Mouse (Mus musculus): ENCODE measurements around the gene Npc1l1. TPM values are rescaled to one million over a fixed set of nuclear protein-coding genes. Genes with fewer than 3 reads are reported as not detected.

Gene Npc1l1
- polyA plus RNA-seq, 1 experiment from 2014 or later = not detected

DNA sequence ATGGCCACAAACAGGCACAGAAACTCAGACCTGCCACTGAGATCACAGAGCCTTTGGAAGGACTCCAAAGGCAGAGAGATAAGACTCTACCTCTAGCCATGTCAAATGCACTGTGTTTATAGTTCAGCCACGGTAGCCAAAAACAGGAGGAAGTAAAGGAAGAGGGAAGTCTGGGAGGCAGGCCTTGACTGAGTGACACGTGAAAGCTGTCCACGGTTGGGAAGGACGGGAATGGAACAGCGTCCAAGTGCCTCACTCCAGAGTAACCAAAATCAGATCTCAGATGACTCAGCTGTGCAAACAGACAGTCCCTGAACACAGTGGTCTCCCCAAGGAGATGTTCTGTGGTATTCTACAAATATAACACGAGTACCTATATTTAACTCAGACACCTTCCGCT, 55.2 kb downstream of the Npc1l1 start:
- DNase-seq (ENCODE audit: low spot score) = no peak
- Histone ChIP-seq H3K4me1 (peaks cover 19% of the 10 kb centered on the region), H3K27ac (replicated peaks) (no peak overlapping the region), H3K4me3 (no peak overlapping the region), H3K9me3 (no peaks in the 10 kb centered on the region), H3K27me3 (replicated peaks; ENCODE audit: low read depth, poor library complexity, severe bottlenecking) (no peaks in the 10 kb centered on the region), H3K36me3 (replicated peaks) (0 out of 2 replicates have a peak, but pooled peaks cover 3% of the 10 kb centered on the region)
- WGBS = 85% methylated on average over 7 of the region's 7 CpGs

DNA sequence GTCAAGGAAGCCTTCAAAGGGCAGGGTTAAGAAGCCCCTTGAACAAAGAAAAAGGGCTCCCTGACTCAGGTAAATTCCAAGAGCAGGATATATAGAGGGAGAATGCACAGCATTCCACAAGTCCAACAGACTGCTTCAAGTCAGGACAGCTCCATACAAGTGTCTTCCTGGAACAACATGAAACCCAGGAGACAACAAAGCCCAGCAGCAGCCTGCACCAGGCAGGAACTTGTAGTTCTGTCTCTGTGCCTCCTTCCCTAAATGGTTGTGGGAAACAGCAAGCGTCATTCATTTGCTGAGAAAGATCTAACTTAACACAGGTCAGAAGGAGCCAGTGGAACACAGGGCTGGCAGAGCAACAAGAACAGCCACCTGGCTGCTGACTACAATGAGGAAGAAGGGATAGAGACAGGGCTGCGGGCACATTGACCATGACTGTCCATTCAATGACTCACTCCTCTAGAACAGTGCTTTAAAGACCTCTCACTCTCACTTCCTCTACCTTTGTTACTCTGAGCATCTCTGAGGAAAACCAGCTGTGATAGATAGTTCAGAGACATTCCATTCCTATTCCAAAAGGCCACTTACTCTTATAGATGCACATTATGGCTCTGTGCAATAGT, 60.8 kb downstream of the Npc1l1 start:
- no peak overlapping the region for H3K27ac ChIP-seq (replicated peaks)
- DNase-seq (ENCODE audit: low spot score) = no peak
- H3K9me3 ChIP-seq = no peaks in the 10 kb centered on the region
- WGBS = 91% methylated on average over 2 of the region's 2 CpGs
- H3K27me3 ChIP-seq (replicated peaks; ENCODE audit: low read depth, poor library complexity, severe bottlenecking) = no peaks in the 10 kb centered on the region
- H3K4me3 ChIP-seq = no peak overlapping the region
- H3K4me1 ChIP-seq = no peaks in the 10 kb centered on the region
- no peaks in the 10 kb centered on the region for H3K36me3 ChIP-seq (replicated peaks)

DNA sequence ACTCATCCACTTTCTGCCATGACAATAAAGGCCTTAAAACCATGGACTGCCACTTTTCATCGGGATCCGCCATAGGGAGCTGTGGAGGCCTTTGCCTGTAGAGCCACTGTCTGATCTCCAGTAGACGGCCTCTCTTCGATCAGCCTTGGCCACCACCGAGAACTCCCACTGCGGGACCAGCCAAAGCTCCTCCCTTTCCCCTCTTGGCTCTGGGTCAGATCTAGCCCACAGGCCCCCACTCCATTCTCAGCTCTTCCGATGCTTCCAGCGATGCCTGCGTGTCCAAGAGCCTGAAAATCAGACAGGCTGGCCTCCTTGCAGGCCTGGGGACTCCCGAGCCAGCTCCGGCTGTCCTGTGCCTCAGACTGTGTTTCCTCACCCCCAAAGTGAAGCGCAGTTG, 63.6 kb downstream of the Npc1l1 start:
- WGBS = 94% methylated on average over 12 of the region's 12 CpGs
- H3K9me3 ChIP-seq = no peaks in the 10 kb centered on the region
- 0 out of 2 replicates have a peak, but pooled peaks cover 4% of the 10 kb centered on the region for H3K36me3 ChIP-seq (replicated peaks)
- H3K4me1 ChIP-seq = no peaks in the 10 kb centered on the region
- H3K27me3 ChIP-seq (replicated peaks; ENCODE audit: low read depth, poor library complexity, severe bottlenecking) = no peaks in the 10 kb centered on the region
- H3K27ac ChIP-seq (replicated peaks) = no peak overlapping the region
- DNase-seq (ENCODE audit: low spot score) = no peak
- H3K4me3 ChIP-seq = no peak overlapping the region

DNA sequence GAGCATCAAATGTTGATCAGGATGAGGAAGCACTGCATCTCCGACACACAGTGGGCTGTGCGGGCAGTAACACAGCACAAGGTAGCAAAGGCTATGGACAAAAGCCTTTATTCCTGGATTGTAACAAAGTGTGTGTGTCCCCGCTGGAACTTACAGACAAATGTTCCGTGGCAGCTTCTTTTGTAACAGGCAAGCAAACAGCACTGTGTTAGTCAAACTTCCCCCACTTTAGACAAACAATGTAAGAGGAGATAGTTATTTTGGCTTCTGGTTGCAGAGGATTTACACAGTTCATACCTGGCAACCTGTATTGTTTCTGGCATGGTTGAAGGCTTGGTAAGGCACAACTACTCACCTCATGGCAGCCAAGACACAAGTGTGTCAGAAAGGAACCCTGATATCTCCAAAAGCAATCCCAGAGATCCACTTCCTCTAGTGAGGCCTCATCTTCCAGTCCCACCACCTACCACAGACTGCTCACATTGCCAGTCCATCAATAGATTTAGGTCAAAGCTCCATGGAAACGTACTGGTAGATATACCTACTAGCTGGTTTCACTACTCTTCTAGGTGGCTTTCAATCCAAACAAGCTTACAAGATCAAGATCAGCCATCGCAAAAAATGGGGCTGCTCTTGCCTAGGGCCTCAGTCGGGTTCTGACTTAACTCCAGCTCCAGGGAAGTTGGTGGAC, 64.4 kb downstream of the Npc1l1 start:
- H3K27me3 ChIP-seq (replicated peaks; ENCODE audit: low read depth, poor library complexity, severe bottlenecking) = no peaks in the 10 kb centered on the region
- no peak for DNase-seq (ENCODE audit: low spot score)
- H3K4me3 ChIP-seq = no peak overlapping the region
- H3K36me3 ChIP-seq (replicated peaks) = 0 out of 2 replicates have a peak, but pooled peaks cover 4% of the 10 kb centered on the region
- WGBS = 92% methylated on average over 7 of the region's 7 CpGs
- no peak overlapping the region for H3K27ac ChIP-seq (replicated peaks)
- no peaks in the 10 kb centered on the region for H3K9me3 ChIP-seq
- H3K4me1 ChIP-seq = no peaks in the 10 kb centered on the region

DNA sequence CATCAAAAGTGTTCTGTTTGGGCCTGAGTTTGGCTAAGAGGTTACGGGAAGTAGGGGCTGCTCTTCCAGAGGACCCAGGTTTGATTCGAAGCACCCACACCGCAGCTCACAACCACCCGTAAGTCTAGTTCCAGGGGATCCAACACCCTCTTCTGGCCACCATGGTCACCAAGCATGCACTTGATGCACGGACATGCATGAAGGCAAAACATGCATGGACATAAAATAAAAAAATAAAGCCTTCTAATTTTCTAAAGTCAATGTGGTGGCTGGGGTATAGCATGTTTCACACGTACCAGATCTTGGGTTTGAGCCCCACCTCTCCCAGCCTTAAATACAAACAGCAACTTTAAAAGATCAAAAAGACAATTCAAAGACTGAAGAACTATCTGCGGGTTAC, 65.2 kb downstream of the Npc1l1 start:
- Histone ChIP-seq H3K27ac (replicated peaks) (no peak overlapping the region), H3K4me1 (no peaks in the 10 kb centered on the region), H3K36me3 (replicated peaks) (0 out of 2 replicates have a peak, but pooled peaks cover 4% of the 10 kb centered on the region), H3K4me3 (no peak overlapping the region), H3K27me3 (replicated peaks; ENCODE audit: low read depth, poor library complexity, severe bottlenecking) (no peaks in the 10 kb centered on the region), H3K9me3 (no peaks in the 10 kb centered on the region)
- WGBS = 96% methylated on average over 7 of the region's 7 CpGs
- DNase-seq (ENCODE audit: low spot score) = no peak

DNA sequence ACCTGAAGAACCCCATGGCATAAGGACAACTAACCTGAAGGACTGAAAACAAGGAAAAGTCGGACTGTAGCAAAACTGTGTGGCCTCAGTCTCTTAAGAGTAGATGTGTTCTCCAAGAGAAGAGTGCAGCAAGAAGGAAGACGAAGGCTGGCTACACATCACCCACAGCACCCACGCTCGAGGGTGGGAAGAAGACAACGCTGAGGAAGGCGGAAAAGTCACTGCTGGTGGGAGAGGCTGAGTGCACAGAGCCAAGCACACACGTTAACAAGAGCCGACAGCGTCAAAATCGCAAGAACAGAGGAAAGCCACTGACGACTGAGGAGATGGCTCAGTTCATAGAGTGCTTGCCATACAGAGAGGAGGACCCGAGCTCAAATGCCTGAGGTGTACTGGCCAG, 66.2 kb downstream of the Npc1l1 start:
- H3K9me3 ChIP-seq = no peaks in the 10 kb centered on the region
- WGBS = 94% methylated on average over 12 of the region's 12 CpGs
- no peaks in the 10 kb centered on the region for H3K27me3 ChIP-seq (replicated peaks; ENCODE audit: low read depth, poor library complexity, severe bottlenecking)
- 0 out of 2 replicates have a peak, but pooled peaks cover 4% of the 10 kb centered on the region for H3K36me3 ChIP-seq (replicated peaks)
- DNase-seq (ENCODE audit: low spot score) = no peak
- H3K4me3 ChIP-seq = no peak overlapping the region
- H3K4me1 ChIP-seq = no peaks in the 10 kb centered on the region
- H3K27ac ChIP-seq (replicated peaks) = no peak overlapping the region

DNA sequence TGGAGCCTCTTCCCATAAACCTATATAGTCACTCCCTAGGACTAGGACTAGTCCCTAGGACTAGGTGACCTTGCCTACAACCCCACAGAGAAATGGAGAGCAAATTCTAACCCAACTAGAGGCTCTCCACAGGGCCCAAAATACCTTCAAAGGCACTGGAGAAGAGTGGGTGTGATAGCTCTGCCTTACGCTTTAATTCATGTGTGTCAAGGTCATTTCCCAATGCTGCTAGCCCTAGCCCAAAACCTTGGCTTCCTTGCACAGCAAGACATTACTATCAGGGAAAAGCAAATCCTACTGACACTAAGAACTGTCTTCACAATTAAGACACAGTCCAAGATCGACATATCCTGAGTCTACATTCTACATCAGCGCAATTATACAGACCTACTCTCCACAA, 66.9 kb downstream of the Npc1l1 start:
- no peak overlapping the region for H3K27ac ChIP-seq (replicated peaks)
- H3K4me3 ChIP-seq = no peak overlapping the region
- no peaks in the 10 kb centered on the region for H3K4me1 ChIP-seq
- 94% methylated on average over 3 of the region's 3 CpGs for WGBS
- no peaks in the 10 kb centered on the region for H3K27me3 ChIP-seq (replicated peaks; ENCODE audit: low read depth, poor library complexity, severe bottlenecking)
- H3K9me3 ChIP-seq = no peaks in the 10 kb centered on the region
- no peak for DNase-seq (ENCODE audit: low spot score)
- H3K36me3 ChIP-seq (replicated peaks) = 0 out of 2 replicates have a peak, but pooled peaks cover 4% of the 10 kb centered on the region

DNA sequence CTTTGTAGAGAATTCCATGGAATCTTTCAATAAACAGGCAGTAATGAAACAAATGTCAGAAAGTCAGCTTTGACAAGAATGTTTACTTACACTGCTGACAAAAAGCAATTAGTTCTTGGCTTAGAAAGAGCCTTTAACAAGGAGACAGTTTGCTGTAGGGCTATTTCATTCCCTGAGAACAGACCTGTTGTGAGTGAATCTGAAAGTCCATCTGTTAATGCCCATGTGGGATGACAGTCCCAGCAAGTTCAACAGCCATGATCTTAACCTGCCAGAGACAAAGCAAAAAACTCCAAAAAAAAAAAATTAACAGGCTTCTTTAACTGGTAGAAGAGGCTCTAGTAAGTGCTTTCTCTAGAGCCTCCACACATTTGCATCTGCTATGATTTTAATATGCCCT, 68.4 kb downstream of the Npc1l1 start:
- Histone ChIP-seq H3K36me3 (replicated peaks) (0 out of 2 replicates have a peak, but pooled peaks cover 4% of the 10 kb centered on the region), H3K4me3 (no peak overlapping the region), H3K9me3 (no peaks in the 10 kb centered on the region), H3K4me1 (no peaks in the 10 kb centered on the region), H3K27me3 (replicated peaks; ENCODE audit: low read depth, poor library complexity, severe bottlenecking) (no peaks in the 10 kb centered on the region), H3K27ac (replicated peaks) (no peak overlapping the region)
- no peak for DNase-seq (ENCODE audit: low spot score)

Other genes starting within 250 kb of the Npc1l1 start
- 0.75 and 1.6 TPM in 2 replicates for gene Camk2b, start 163.8 kb downstream of the Npc1l1 start, polyA plus RNA-seq (2016; fragmentation: Nextera tagmentation; extraction: Ambion mirVana)
- 0.20 and 0.57 TPM in 2 replicates for gene A730071L15Rik, start 30.1 kb downstream of the Npc1l1 start, polyA plus RNA-seq (2016; fragmentation: Nextera tagmentation; extraction: Ambion mirVana)
- gene Nudcd3, start 29.7 kb downstream of the Npc1l1 start, polyA plus RNA-seq (2016; fragmentation: Nextera tagmentation; extraction: Ambion mirVana) = 51.9 and 55.6 TPM in 2 replicates
- 128 and 143 TPM in 2 replicates for gene Ddx56, start 37.6 kb upstream of the Npc1l1 start, polyA plus RNA-seq (2016; fragmentation: Nextera tagmentation; extraction: Ambion mirVana)
- gene Tmed4, start 44.7 kb upstream of the Npc1l1 start, polyA plus RNA-seq (2016; fragmentation: Nextera tagmentation; extraction: Ambion mirVana) = 118 and 123 TPM in 2 replicates
- 108 and 114 TPM in 2 replicates for gene Ogdh, start 61.5 kb upstream of the Npc1l1 start, polyA plus RNA-seq (2016; fragmentation: Nextera tagmentation; extraction: Ambion mirVana)
- gene Zmiz2, start 158.9 kb upstream of the Npc1l1 start, polyA plus RNA-seq (2016; fragmentation: Nextera tagmentation; extraction: Ambion mirVana) = 13.1 and 13.6 TPM in 2 replicates
- 6,156 and 6,219 TPM in 2 replicates for gene Ppia, start 185.3 kb upstream of the Npc1l1 start, polyA plus RNA-seq (2016; fragmentation: Nextera tagmentation; extraction: Ambion mirVana)
- gene H2afv, start 214.3 kb upstream of the Npc1l1 start, polyA plus RNA-seq (2016; fragmentation: Nextera tagmentation; extraction: Ambion mirVana) = 746 and 786 TPM in 2 replicates
- 17.5 and 17.7 TPM in 2 replicates for gene Purb, start 245.8 kb upstream of the Npc1l1 start, polyA plus RNA-seq (2016; fragmentation: Nextera tagmentation; extraction: Ambion mirVana)

All from embryonic facial prominence, embryonic 10.5 days (tissue).